Mouse (Mus musculus): Measurements from ENCODE around the gene Tex37.

Tex37 gene

DNA sequence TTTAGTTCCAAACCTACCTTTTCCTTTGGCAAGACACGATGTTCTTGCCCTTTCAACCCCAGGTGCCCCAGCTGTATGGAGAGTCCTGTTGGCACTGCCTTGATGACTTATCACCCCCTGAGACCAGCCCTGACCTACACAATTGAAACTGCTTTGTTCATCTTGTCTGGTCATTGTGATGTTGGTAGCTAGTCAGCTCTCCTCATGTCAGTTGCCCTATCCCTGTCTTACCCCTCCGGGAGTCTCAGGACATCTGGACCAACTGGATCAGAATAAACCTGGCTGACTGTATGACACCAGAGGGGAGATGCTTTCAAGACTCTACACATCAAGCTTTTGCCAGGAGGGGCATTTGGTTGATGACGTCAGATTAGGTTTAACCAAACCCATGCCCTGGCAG is at the start of gene Tex37:
Tex37 (minus strand) TSS at position 101 of the 400 bp plus-strand sequence.
- DNase-seq (ENCODE audit: low spot score), result no peak

DNA sequence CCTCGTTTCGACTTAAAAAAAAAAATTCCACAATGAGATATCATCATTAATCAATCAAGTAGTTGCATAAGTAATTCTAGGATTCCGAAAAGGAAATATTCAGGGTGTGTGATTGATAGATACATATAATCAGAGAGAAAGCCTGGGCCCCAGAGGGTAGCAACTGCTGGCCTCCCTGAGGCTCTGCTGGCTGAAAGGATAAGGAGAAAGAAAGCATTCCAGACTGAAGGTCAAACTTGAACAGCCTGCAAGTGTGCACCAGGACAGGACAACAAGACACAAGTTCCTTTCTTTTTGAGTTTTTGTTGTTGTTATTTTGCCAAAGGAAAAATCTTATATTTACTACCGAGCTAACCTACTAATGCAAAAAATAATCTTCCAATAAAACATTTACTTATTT is 49.6 kb upstream of the Tex37 start:
- no peak for DNase-seq (ENCODE audit: low spot score)

DNA sequence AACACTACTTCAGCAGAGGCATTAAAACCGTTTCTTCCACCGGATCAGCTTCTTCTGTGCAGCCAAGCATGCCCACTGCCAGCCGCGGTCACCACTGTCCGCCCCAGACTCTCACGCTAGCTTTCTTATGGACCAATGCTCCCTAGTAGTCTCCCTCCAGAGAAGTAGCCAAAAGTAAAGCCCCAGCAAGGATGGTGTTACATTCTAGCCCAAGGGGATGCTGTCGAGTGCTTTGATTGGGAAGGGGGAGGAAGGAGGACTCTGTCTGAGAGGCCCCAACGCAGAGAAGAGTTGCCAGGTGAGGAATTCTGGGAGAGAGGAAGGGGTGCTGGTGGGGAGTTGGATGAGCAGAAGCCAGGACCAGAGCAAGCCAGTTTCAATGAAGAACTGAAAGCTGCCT is 48.7 kb upstream of the Tex37 start:
- no peak for DNase-seq (ENCODE audit: low spot score)

DNA sequence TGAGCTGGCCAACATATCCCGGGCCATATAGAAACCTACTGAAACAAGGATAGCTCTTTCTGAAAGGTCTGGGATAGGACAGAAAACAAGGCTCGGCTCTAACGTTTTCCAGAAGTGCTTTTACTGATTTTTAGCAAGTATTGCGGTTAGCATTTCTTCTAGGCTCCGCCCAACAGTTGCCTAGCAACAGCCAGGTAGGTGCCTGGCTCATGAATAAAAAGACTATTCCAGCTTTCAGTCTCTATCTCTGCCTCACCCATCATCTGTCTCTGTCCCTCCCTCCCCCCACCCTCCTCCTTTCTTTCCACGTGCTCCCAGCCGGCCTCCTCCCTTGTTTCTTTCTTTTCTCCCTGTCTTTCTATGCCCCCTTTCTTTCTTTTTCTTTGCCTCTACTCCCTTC is 47.0 kb upstream of the Tex37 start:
- no peak for DNase-seq (ENCODE audit: low spot score)

DNA sequence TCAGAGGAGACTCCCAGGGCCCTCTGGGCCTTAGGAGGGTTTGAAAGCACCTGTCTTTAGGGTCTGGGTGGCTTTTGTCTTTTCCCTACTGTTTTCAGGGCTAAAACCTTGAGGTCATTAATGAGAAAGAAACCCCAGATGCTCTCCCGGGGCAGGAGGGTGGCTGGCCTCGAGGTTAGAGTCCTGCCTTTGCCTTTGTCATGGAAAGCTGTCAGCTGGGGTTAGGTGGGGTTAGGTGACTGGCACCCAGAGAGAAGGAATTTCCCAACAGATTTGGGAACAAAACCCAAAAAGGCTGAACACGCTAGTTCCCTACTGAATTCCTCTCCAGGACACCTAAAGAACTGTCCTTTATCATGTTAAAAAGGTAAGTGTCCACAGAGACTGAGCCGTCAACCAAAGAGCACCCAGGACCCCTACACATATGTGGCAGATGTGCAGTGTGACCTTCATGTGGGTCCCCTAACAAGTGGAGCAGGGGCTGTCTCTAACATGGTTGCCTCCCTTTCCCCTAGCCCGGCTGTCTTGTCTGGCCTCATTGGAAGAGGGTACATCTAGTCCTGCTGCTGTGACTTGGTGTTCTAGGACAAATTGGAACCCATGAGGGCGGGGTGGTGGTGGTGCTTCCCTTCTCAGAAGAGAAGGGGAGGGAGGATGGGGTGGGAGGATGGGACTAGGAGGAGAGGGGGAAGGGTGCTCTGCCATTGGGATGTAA is 45.5 kb upstream of the Tex37 start:
- no peak for DNase-seq (ENCODE audit: low spot score)

DNA sequence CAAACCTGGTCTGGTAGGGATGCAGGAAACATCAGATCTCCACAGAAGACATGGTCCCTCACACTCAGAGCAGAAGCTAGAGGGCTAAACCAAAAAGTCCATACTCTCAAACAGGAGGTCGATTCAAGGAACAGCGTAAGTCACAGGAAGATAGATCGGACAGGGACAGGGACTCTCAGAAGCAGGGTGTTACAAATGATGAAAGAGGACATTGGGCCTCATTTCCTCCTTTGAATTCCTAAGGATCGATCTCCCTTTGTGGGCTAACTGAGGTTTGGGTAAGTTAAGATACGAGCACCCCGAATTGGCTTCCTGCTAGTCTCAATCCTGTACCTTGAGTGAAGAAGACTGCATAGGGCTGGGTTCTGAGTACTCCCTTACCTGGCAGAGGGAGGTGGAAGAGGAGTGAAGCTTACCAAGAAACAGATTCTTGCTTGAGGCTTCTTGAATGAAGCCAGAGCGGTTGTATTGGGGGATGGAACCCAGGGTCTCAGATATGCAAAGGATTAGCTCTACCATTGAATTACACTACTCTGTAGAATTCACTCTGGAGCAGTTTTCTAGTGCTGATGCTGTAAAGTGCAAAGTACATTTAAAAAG is 38.7 kb upstream of the Tex37 start:
- no peak for DNase-seq (ENCODE audit: low spot score)

DNA sequence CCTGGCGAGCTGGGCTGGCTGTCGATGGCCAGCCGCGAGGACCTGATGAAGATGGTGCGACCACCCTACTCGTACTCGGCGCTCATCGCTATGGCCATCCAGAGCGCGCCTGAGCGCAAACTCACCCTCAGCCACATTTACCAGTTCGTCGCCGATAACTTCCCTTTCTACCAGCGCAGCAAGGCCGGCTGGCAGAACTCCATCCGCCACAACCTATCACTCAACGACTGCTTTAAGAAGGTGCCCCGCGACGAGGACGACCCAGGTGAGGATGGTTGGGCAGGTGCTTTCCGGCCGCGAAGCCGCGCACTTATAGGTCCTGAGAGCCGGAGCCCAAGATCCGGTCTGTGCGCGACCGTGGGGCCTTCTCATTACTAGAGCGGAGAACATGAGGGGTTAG is 38.2 kb upstream of the Tex37 start:
- no peak for DNase-seq (ENCODE audit: low spot score)

DNA sequence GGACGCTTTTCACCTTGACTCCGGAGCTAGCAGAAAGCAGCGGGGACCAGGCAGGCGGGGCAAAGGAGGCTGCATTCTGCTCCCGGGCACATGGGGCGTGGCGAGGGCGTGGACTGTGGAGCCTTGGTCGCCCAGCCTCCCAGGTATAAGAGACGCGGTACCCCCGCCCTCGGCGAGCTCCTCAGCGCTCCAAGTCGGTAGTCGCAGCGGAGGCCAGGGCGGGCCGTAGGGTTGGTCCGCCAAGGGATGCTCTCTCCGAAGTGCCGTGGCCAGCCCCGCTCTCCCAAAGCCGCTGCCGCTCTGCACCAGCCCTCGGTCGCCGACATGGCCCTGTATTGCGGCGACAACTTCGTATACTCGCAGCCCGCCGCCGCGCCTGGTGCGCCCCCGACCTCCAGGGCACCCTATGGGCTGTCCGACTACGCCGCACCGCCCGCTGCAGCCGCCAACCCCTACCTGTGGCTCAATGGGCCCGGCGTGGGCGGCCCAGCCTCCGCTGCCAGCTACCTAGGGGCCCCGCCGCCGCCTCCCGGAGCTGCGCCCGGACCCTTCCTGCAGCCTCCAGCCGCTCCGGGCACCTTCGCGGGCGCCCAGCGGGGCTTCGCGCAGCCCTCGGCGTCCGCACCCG is 37.7 kb upstream of the Tex37 start, which contains the start of gene Foxi3:
Foxi3 (plus strand) TSS at position 247 of the 628 bp plus-strand sequence.
- no peak for DNase-seq (ENCODE audit: low spot score)

DNA sequence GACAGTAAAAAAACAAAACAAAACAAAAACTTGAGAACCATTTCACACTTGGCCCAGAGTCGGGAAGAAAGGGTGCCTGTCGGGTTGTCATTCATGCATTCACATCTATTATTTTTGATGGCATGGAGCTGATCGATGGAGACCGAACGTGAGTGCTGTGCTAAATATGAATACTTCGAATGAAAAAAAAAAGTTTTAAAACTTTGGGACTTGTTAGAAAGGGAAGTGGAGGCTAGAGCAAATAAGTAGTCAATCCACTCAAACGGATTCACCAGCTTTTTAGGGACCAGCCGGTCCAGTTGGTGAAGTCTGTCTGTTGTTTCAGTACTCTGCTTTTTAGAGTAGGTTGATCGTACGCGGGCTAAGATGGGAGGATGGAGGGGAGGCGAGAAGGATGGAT is 37.1 kb upstream of the Tex37 start:
- DNase-seq (ENCODE audit: low spot score), result no peak

DNA sequence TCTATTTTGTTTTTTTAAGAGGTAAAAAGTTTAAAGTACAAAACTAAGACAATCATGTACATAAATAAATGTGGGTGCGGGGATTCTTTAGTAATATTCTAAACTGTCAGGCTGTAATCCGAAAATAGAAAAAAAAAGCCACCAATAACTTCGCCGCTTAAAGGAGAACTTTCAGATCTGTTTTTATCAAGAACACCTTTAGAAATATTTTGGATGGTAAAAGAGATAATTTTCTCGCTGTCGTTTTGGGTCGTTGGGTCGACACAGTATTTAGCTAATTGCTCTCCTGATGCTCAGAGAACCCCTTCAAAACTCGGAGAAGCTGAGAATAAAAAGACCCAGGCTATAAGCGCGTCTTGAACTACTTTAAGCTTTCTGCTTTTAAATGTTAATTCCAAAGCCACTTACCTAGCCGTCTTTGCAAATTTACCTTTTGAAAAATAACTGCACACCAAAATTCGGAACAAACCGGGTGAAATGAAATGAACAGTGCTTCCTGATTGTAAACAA is 36.6 kb upstream of the Tex37 start:
- no peak for DNase-seq (ENCODE audit: low spot score)

DNA sequence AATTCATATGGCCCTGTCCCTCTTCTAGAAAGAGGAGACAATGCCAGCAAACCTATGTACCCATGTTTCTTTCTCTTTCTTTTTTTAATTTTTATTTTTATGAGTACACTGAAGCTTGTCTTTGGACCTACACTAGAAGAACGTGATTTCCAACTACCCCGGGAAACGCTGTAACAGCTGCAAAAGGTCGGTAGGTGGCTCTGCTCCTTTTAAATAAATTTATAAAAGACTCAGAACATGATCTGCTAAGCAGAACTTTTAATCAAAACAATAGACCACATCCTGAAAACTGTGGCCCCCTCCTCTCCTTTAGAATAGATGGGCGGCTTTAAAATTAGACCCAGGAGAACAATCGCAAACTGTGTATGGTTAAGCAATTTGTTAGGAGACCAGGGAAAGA is 35.3 kb upstream of the Tex37 start:
- no peak for DNase-seq (ENCODE audit: low spot score)

DNA sequence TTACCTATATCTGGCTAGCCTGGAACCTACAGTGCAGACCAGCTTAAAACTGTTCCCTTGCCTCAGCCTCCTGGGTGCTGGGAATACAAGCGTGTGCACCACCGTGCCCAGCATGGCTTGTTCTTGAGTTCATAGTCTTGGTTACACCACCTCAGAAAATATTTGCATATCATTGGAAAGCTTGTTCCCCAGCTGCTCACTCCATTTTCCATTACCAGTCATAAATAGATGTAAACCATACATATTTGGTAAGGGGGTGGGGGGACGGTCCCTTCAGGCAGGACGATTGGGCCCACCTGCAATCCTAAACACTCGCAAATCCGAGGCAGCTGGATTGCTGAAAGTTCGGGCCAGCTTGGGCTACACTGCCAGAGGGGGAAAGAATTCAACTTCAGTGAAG is 34.5 kb upstream of the Tex37 start:
- no peak for DNase-seq (ENCODE audit: low spot score)

DNA sequence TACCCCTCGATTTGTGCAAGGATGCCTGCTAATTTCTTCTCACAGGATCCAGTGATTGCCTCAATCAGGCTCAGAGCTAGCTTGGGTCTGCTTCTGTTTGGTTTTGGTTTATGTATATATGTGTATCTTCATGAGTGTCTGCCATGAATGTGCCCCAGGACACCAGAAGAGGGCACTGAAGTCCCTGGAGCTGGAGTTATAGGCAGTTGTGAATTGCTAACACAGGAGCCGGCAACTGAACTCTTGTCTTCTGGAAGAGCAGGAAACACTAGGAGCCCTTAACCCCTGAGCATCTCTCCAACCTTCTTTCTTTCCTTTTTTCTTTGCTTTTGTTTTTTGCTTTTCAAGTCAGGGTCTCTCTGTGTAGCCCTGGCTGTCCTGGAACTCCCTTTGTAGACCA is 13.1 kb upstream of the Tex37 start:
- DNase-seq (ENCODE audit: low spot score), result no peak

DNA sequence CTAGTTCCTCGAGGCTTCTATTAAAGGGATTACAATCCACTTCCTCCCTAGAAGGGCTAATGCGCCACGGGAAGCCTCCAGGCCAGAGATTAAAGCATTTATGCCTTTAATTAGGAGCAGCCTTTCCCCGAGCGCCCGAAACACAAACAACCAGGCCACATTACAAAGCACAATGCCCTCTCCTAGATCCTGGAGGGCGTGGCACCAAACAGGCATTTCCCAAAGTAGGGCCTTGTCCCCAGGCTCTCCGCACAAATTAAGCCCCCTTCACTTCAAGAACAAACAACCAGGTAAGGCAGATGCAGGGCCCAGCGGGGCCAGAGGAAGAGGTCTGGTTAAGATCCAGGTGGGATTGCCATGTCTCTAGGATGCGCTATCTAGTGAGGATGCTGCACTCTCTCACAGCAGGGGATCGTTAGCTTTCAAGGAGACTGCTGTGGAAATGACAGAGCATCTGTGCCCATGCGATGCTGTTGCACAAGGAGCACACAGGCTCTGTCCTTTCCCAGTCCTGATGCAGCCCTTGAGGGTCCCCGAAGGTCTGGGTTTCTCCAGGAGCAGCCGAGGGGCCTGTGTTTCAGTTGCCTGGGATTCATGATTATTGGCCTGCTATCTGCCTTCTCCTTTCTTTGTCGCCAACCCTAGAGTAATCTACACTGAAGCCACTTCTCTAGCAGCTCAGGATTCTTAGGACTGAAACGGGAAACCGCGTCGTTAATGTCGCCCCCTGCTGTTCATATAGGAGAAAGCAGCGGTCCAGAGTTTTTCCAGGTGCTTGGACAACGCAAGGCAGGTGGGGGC is 2.7 kb upstream of the Tex37 start:
- no peak for DNase-seq (ENCODE audit: low spot score)

DNA sequence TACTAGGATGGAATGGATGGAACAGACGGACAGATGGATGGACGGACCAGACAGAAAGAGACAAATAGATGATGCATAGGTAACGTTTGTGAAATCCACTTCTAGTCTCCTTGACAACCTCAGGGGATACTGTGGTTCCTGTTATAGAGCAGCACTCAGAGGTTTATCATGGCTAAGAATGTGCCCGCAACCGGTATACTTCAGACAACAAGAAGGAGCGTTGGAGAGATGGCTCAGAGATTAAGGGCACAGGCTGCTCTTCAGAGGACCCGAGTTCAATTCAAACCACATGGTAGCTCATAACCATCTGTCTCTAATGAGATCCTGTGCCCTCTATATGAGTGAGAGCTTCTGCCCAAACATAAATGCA is 6.3 kb downstream of the Tex37 start:
- DNase-seq (ENCODE audit: low spot score), result no peak

DNA sequence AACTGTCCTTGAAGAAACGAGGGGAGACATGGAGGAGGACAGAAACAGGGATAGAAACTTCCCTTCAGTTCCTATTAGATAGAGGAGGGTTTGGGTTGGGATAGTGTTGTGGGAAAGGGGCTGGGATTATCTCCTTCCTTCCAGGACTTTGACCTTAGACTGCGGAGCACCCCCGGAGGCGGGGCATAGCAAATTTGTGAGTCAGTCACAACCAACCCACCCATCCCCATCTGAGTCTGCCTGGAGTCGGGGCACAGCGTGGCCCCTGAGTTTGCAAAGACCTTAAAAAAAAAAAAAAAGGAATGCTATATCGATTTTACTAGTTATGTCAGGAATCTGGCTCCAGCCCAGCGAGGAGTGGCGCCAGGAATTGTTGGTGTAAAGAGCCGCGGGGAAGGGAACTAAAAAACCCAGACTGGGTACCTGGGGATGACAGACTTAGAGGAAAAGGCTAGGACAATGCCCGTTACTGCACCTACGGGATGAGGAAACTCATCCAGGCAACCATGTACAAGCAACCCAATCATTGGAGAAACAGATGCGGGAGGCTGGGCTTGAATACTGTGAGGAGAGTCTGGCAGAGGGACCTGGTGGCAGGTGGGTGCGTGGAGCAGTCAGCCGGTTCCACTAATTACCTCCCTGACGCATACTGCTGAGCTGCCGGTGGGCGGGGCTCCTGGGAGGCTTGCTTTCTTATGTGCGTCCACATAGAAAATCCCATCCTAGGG is 6.9 kb downstream of the Tex37 start:
- no peak for DNase-seq (ENCODE audit: low spot score)

DNA sequence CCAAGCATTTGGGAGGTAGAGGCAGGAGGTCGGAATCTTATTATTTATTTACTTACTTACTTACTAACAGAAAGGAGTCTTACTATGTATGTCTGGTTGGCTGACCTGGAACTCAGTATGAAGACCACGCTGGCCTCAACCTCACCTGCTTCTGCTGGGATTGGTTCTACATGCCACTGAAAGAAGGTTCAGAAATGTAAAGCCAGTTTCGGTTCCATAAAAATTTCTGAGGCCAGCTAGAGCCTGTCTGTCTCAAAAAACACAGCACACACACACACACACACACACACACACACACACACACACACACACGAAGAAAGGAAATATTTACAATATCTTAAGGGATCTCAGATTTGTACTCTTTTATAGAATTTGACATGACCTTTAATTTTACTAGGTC is 8.4 kb downstream of the Tex37 start:
- DNase-seq (ENCODE audit: low spot score), result no peak

DNA sequence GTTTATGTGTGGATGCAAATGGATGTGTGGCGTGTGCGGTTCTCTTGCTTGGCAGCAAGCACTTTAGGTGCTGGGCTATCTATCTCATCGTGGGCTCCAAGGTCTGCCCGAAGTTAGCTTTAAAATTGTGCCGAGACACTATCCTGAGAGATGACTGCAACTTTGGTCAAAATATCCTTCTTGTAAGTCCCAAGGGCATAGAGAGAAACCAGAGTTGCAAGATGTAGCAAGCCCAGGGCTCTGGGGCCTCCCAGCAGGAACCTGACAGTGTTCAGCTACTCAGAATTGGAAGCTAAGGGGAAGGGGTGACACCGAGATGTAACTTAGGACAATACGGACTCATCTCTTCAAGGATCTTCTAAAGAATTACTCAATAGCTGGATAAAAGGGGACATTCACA is 9.2 kb downstream of the Tex37 start:
- DNase-seq (ENCODE audit: low spot score), result no peak

DNA sequence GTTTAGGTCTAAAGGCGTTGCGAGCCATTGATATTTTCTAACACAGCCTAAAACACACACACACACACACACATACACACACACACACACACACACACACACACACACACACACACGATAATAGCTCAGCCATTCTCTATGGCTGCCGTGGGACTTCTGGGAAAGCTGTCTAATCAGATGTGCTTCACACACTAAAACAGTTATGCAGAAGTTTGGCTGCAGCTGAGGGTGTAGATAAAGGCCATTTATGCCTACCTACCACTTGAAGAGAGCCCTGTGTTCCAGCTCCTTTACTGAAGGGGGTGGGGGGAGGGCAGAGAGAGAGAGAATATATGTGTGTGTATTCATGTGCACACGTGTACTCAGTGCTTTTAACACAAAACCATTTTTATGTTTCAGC is 15.0 kb downstream of the Tex37 start:
- DNase-seq (ENCODE audit: low spot score), result no peak

DNA sequence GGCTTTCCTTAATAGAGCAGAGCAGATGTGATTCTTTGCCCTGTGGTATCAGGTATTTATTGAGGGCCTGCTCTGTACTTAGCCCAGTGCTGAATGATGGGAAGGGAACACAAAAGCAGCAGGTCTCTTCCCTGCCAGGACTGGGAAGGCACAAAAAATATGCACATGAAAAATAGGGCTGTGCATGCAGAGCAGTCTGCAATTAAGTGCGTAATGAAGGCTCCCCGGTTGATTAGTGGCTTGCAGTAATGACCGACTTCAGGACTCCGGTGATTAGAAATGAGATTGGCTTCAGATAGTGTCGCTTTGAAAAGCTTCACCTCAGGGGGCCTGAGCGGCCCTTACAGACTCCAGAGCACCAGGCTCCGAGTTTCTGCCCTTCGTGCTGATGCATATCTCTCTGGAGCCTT is 19.1 kb downstream of the Tex37 start:
- DNase-seq (ENCODE audit: low spot score), result no peak

DNA sequence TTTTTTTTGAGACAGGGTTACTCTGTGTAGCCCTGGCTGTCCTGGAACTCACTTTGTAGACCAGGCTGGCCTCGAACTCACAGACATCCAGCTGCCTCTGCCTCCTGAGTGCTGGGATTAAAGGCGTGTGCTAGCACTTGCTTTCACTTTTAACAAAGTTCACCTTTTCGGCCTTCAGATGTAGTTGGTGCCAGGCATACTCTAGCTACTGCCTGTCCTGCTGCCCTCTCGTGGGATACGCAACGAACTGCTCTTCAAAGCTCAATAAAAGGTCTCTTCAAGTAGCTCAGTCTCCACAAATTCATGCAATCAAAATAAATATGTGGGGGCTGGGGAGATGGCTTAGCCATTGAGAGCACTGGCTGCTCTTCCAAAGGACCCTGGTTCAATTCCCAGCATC is 20.6 kb downstream of the Tex37 start:
- DNase-seq (ENCODE audit: low spot score), result no peak

DNA sequence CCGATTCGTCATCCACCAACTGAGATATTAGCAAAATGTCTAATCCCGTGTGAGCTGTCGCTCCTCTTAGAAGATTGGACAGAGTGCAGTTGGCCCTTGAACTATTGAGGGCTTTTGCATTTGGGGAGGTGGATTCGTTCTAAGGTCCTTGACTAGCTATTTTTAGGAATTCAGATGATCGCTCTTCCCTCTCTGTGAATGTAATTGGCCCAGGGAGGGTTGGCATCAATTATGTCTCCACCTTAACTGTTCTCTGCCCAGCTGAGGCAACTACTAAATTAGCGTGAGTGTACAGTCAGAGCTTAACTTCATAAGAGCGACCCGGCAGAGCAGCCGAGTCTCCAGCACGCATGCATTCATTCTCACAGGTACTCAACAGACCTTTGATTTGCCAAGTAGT is 30.7 kb downstream of the Tex37 start:
- DNase-seq (ENCODE audit: low spot score), result no peak

All from ovary, postnatal 10 days (tissue).